Mouse (Mus musculus) heart, adult 2 months (tissue): ENCODE results near the gene AC124502.3. TPM values are rescaled to one million over a fixed set of nuclear protein-coding genes. Genes with fewer than 3 reads are reported as not detected.

ENCODE experiments used
- DNase-seq, 2 experiments: peaks; one replicate each; pipeline ENCODE4 v3.0.0; 2021
- H3K27ac ChIP-seq: fragments of 200-600 bp; 2 replicates; pipeline ENCODE4 v1.8.1; 2022
- H3K27me3 ChIP-seq: fragments of 200-500 bp; 2 replicates; pipeline ENCODE4 v1.6.1; 2012; ENCODE audit warnings: mild to moderate bottlenecking, low read length, inconsistent platforms, mixed read lengths; ENCODE audit not compliant: control insufficient read depth, insufficient read depth
- H3K36me3 ChIP-seq: fragments of 200-500 bp; 2 replicates; pipeline ENCODE4 v1.6.1; 2012; ENCODE audit warnings: low read length, inconsistent platforms; ENCODE audit not compliant: control insufficient read depth, insufficient read depth
- H3K4me1 ChIP-seq: fragments of 200-500 bp; 2 replicates; pipeline ENCODE4 v1.6.1; 2011; ENCODE audit warnings: low read length; ENCODE audit not compliant: control insufficient read depth, insufficient read depth
- H3K4me3 ChIP-seq: fragments of 200-600 bp; 2 replicates; pipeline ENCODE4 v1.8.1; 2022
- H3K79me2 ChIP-seq: fragments of 200-500 bp; replicated peaks from 2 replicates; pipeline ENCODE4 v1.6.1; 2012; ENCODE audit warnings: mild to moderate bottlenecking, inconsistent platforms, low read length, moderate library complexity, mixed read lengths; ENCODE audit not compliant: control insufficient read depth, insufficient read depth
- H3K9ac ChIP-seq: fragments of 200-500 bp; 2 replicates; pipeline ENCODE4 v1.6.1; 2012; ENCODE audit warnings: low read depth, mild to moderate bottlenecking, control low read depth, inconsistent platforms, low read length, mixed read lengths
- CTCF ChIP-seq: fragments of 200-600 bp; IDR thresholded peaks from 2 replicates; pipeline ENCODE4 v1.8.1; 2022; ENCODE audit warnings: antibody characterized with exemption, mild to moderate bottlenecking, moderate library complexity
- EP300 ChIP-seq: fragments of 200-500 bp; IDR thresholded peaks from 2 replicates; pipeline ENCODE4 v1.6.1; 2011; ENCODE audit warnings: low read depth, low read length, control low read depth; ENCODE audit not compliant: insufficient read depth
- POLR2A ChIP-seq: fragments of 200-500 bp; IDR thresholded peaks from 2 replicates; pipeline ENCODE4 v1.6.1; 2011; ENCODE audit warnings: mild to moderate bottlenecking, low read depth, low read length, control low read depth; ENCODE audit not compliant: insufficient read depth
- WGBS: fragments of 180-500 bp; shearing (Covaris S2); methylation state at CpG from one replicate; pipeline ENCODE4 v1.1.7; 2018; 5-methylcytosine and 5-hydroxymethylcytosine counted together
- intact Hi-C: fragments of 180-260 bp; cut with DNase I; formaldehyde crosslinking; loops from one replicate; pipeline ENCODE4 v1.15.1; 2025
- polyA plus RNA-seq: library from polyadenylated mRNA; depleted of rRNA; stranded (reverse); fragments of >200 nt; gene quantifications from 2 replicates; pipeline ENCODE4 v1.2.3, GENCODE M21; 2012; rRNA removed
- total RNA-seq, 2 experiments: library from RNA; stranded (reverse); gene quantifications; 2 replicates each; pipeline ENCODE4 v1.2.3; 2021

AC124502.3 gene
- total and polyA plus RNA-seq, 3 experiments, result 0.08 to 2.3 (median 1.3) TPM

DNA sequence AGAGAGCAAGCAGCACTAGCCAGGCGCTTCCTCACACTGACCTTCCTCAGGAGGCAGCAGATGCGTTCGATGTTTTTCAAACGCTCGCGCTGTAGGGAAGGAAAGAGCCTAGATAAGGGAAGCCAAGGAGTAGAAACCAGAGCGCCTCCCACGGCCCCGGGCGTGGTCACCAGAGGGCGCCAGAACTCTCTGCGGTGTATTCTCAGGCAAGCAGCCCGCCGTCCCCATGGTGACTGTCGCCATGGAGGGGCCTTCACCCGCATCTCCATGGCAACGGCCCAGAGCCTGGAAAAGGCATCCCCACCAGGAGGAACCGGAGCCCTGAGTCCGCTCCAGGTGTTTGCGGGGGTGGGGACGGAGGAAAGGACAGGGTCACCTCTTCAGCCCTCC lies 55.5 kb downstream of the AC124502.3 start:
- H3K4me3 ChIP-seq, result no peak overlapping the region
- intact Hi-C loops, result loop anchor here (1.0 kb wide), 1 partner anchor 45 kb away; no protein-coding TSS in a partner anchor
- WGBS, result 2% methylated on average over 21 of the region's 21 CpGs

DNA sequence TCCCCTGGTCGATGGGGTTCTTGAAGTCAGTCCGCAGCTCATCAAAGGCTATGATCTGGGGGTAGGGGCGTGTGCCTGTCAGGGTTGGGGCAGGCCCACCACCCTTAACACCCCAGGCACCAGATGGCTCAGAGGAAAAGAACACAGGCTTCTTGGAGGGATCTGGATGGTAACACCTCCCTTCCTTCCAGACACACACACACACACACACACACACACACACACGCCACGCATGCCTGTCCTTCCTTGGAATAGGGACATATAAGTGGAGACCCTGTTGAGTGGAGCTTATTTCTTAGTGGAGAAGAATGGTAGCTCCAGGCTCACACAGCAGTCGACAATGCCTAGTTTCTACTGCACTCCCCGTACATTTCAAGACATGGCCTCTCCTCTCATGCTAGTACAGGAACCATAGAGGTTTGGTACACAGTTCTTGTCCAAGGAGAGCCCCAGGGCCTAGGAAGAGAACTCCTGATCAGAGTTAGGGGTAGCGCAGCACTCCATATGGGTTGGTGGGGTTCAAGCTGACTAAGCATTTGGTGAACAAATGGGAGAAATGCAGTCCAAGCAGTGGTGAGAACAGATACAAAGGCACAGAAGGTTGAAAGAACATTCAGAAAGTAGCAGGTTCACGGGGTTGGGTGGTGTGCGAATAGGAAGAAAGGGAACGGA lies 56.2 kb downstream of the AC124502.3 start:
- Histone ChIP-seq H3K36me3 (no peaks in the 10 kb centered on the region), H3K27me3 (no peaks in the 10 kb centered on the region), H3K4me3 (no peak overlapping the region), H3K9ac (no peak overlapping the region), H3K27ac (no peak overlapping the region), H3K79me2 (no peaks in the 10 kb centered on the region), H3K4me1 (peaks cover 2% of the 10 kb centered on the region; the same call in 1 of the 2 replicates)
- intact Hi-C loops, result loop anchor here (1.0 kb wide), 1 partner anchor 44 kb away; no protein-coding TSS in a partner anchor
- 35% methylated on average over 11 of the region's 11 CpGs for WGBS
- DNase-seq, result no peak
- TF ChIP-seq EP300 (no peak), CTCF (no peak), POLR2A (no peak)

More for the DNA sequence above, 55.5 kb downstream of the AC124502.3 start:
- Histone ChIP-seq H3K4me1 (peaks cover 2% of the 10 kb centered on the region; the same call in 1 of the 2 replicates), H3K27ac (no peak overlapping the region), H3K36me3 (no peaks in the 10 kb centered on the region), H3K79me2 (no peaks in the 10 kb centered on the region), H3K27me3 (no peaks in the 10 kb centered on the region), H3K9ac (no peak overlapping the region)
- DNase-seq, result peak; percentile 86 to 91
- TF ChIP-seq POLR2A (0 out of 2 replicates have a peak, but pooled peaks have one; percentile 38), EP300 (0 out of 2 replicates have a peak, but pooled peaks have one; percentile 30), CTCF (peak; percentile 94)

DNA sequence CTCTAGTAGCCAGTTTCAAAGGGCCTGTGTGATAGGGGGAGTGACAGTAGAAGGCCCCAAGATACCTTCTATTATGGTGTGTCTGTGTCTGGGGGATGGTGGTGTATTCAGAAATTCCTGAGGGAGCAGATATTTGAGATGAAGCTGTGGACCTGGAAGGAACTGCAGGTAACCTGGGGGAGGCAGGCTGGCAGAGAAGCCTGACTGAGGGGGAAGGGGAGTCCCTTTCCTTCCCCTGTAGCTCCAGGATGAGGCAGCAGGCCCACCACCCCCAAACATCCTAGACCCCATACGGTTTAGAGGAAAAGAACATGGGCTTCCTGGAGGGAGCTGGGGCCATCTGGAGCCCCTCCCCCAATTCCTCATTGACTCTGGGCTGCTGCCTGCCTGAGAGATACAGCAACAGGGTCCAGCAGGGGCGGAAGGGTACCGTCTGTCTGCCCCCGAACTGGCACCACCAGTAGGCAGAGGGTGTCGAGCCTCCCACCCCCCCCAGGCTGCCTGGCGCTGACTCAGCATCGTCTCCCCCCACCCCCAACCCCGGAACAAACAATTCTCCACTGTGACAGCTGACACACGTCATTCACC lies 57.3 kb downstream of the AC124502.3 start:
- WGBS, result 4% methylated on average over 9 of the region's 9 CpGs
- no peaks in the 10 kb centered on the region for H3K27me3 ChIP-seq
- no peak overlapping the region for H3K9ac ChIP-seq
- no peaks in the 10 kb centered on the region for H3K79me2 ChIP-seq
- intact Hi-C loops, result no loop called here
- H3K27ac ChIP-seq, result no peak overlapping the region
- TF ChIP-seq POLR2A (no peak), EP300 (no peak), CTCF (no peak)
- H3K4me1 ChIP-seq, result peaks cover 2% of the 10 kb centered on the region; the same call in 1 of the 2 replicates
- no peaks in the 10 kb centered on the region for H3K36me3 ChIP-seq
- no peak for DNase-seq
- no peak overlapping the region for H3K4me3 ChIP-seq

DNA sequence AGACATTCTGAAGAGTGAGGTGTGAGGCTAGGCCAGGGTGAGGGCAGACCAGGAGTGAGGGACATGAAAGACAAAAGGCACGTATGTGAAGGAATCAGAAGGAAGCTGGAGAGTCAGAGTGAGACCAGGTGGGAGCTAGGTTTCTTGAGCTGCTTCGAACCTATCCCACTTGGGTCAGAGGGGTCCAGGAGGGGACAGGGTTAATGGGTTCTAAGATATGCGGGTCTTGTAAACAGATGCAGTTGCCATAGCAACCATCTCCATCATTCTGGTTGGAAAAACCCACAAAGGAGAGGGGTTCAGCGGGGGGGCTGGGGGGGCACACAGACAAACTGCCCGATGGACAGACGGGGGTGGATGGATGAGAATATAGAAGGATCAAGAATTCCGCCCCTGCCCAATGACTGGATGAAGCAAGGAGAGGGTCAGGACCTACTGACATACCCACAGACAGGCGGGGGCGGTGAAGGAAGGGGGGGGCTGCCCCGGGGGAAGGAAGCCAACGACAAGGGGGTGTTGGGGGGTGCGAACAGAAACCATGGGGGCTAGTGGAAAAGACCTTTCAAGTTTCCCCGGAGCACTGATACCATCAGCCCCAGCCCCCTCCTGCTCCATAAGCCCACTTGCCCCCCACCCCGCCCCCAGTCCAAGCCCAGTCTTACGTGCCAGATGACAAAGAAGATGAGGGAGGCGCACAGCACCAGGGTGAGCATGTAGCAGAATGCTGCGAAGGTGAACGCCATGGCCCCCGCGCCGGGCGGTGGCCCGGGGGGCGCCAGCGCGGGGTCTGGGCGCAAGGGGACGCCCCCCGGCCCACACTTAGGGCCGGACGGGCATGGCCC lies 59.1 kb downstream of the AC124502.3 start:
- Histone ChIP-seq H3K27ac (no peak overlapping the region), H3K36me3 (no peaks in the 10 kb centered on the region), H3K9ac (peak overlapping the region; percentile 58), H3K4me1 (peaks cover 2% of the 10 kb centered on the region; the same call in 1 of the 2 replicates), H3K79me2 (no peaks in the 10 kb centered on the region), H3K27me3 (no peaks in the 10 kb centered on the region), H3K4me3 (peak overlapping the region; percentile 40)
- intact Hi-C loops, result no loop called here
- WGBS, result 6% methylated on average over 30 of the region's 31 CpGs
- no peak for DNase-seq
- TF ChIP-seq CTCF, result no peak
- TF ChIP-seq POLR2A, result no peak
- no peak for TF ChIP-seq EP300

DNA sequence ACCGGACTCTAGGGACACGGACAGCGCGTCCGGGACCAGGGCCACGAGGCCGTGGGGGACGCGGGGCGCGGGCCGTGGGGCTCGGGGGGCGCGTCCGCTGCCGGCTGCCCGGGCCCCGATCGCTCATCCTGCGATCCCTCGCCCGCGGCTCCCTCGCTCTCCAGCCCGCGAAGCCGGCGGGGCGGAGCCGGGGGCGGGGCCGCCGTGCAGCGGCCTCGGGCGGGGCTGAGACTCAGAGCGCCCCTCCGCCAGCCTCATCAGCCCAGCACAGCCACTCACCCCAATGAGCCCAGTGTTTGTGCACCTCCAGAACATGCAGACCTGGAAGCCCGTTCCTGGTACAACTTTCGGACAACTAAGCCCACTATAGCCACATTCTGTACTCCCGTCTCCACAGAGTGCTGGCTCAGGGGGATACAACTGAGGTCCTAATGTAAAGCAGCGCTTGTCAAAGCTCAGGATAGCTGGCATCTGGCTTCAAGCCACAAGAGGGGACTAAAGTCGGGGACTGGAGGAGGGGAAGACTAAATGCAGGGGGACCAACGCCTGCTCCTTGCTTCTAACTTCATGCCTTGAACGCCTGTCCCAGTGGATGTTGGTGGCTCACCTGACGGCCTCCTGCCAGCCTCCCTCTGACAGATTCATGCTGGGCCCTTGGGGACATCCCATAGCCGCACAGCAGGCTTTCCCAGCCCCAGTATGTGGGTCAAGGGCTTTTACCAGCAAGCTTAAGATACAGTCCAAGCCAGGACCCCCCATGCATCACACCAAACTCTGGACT lies 59.9 kb downstream of the AC124502.3 start, which contains the start of gene Cnih2:
Gene Cnih2, minus strand, starts transcription at position 159 of the 781 bp plus-strand sequence.
- Histone ChIP-seq H3K4me3 (peak within 1 kb of the TSS; percentile 40), H3K4me1 (peaks cover 2% of the 10 kb centered on the region; the same call in 1 of the 2 replicates)
- peak; percentile 72 to 81 for DNase-seq

More for the DNA sequence above, 59.9 kb downstream of the AC124502.3 start, which contains the start of gene Cnih2:
- TF ChIP-seq CTCF (no peak), POLR2A (peak; percentile 32; the same call in 1 of the 2 replicates)
- WGBS, result 5% methylated on average over 46 of the region's 48 CpGs
- no peaks in the 10 kb centered on the region for H3K79me2 ChIP-seq
- H3K27ac ChIP-seq, result no peak within 1 kb of the TSS
- H3K9ac ChIP-seq, result peak within 1 kb of the TSS; percentile 58
- intact Hi-C loops, result no loop called here
- H3K36me3 ChIP-seq, result no peaks in the 10 kb centered on the region
- no peaks in the 10 kb centered on the region for H3K27me3 ChIP-seq

Other genes with a start within 250 kb of the AC124502.3 start
- gene Rbm4, start 245.0 kb upstream of the AC124502.3 start, total RNA-seq, result 10 to 100 TPM; 39.4 to 46.3 TPM
- gene Rbm4, start 245.0 kb upstream of the AC124502.3 start, polyA plus RNA-seq, result 39.2 and 63.1 TPM in 2 replicates
- 10 to 100 TPM in 1 of 2 experiments, 1 to 10 TPM in 1; 8.0 to 16.9 TPM for gene Gm21992, start 227.3 kb upstream of the AC124502.3 start, total RNA-seq
- 9.3 and 18.4 TPM in 2 replicates for gene Gm21992, start 227.3 kb upstream of the AC124502.3 start, polyA plus RNA-seq
- 10 to 100 TPM; 19.5 to 25.4 TPM for gene Rbm14, start 227.3 kb upstream of the AC124502.3 start, total RNA-seq
- gene Rbm14, start 227.3 kb upstream of the AC124502.3 start, polyA plus RNA-seq, result 16.2 and 17.2 TPM in 2 replicates
- gene Ccs, start 199.6 kb upstream of the AC124502.3 start, total RNA-seq, result 10 to 100 TPM; 23.1 to 28.5 TPM
- 26.3 and 27.3 TPM in 2 replicates for gene Ccs, start 199.6 kb upstream of the AC124502.3 start, polyA plus RNA-seq
- gene Ccdc87, start 199.5 kb upstream of the AC124502.3 start, total RNA-seq, result not detected
- 0.16 TPM in 1 of 2 replicates, not detected in the other for gene Ccdc87, start 199.5 kb upstream of the AC124502.3 start, polyA plus RNA-seq
- gene Ctsf, start 183.8 kb upstream of the AC124502.3 start, total RNA-seq, result 10 to 100 TPM; 66.6 to 80.6 TPM
- 80.8 and 80.9 TPM in 2 replicates for gene Ctsf, start 183.8 kb upstream of the AC124502.3 start, polyA plus RNA-seq
- gene Actn3, start 161.0 kb upstream of the AC124502.3 start, total RNA-seq, result under 1 TPM; 0.39 TPM
- gene Actn3, start 161.0 kb upstream of the AC124502.3 start, polyA plus RNA-seq, result 0.57 and 0.76 TPM in 2 replicates
- gene Zdhhc24, start 160.2 kb upstream of the AC124502.3 start, total RNA-seq, result 1 to 10 TPM; 2.3 to 3.0 TPM
- 7.8 and 7.9 TPM in 2 replicates for gene Zdhhc24, start 160.2 kb upstream of the AC124502.3 start, polyA plus RNA-seq
- gene Bbs1, start 132.3 kb upstream of the AC124502.3 start, total RNA-seq, result 1 to 10 TPM; 3.5 to 4.5 TPM
- 2.3 and 3.9 TPM in 2 replicates for gene Bbs1, start 132.3 kb upstream of the AC124502.3 start, polyA plus RNA-seq
- gene Dpp3, start 110.6 kb upstream of the AC124502.3 start, total RNA-seq, result 10 to 100 TPM; 12.7 to 16.3 TPM
- 36.1 and 41.0 TPM in 2 replicates for gene Dpp3, start 110.6 kb upstream of the AC124502.3 start, polyA plus RNA-seq
- 1 to 10 TPM; 2.4 to 2.5 TPM for gene Peli3, start 95.8 kb upstream of the AC124502.3 start, total RNA-seq
- gene Peli3, start 95.8 kb upstream of the AC124502.3 start, polyA plus RNA-seq, result 1.9 and 2.5 TPM in 2 replicates
- gene Mrpl11, start 76.7 kb upstream of the AC124502.3 start, total RNA-seq, result 10 to 100 TPM; 61.0 to 67.4 TPM
- 45.2 and 48.5 TPM in 2 replicates for gene Mrpl11, start 76.7 kb upstream of the AC124502.3 start, polyA plus RNA-seq
- gene Npas4, start 48.6 kb upstream of the AC124502.3 start, total RNA-seq, result not detected
- 0.41 and 0.62 TPM in 2 replicates for gene Npas4, start 48.6 kb upstream of the AC124502.3 start, polyA plus RNA-seq
- gene Slc29a2, start 15.0 kb upstream of the AC124502.3 start, total RNA-seq, result 10 to 100 TPM; 10.8 to 11.4 TPM
- gene Slc29a2, start 15.0 kb upstream of the AC124502.3 start, polyA plus RNA-seq, result 35.7 and 42.8 TPM in 2 replicates
- 10 to 100 TPM; 43.2 to 43.8 TPM for gene B4gat1, start 65 bp upstream of the AC124502.3 start, total RNA-seq
- 43.2 and 48.8 TPM in 2 replicates for gene B4gat1, start 65 bp upstream of the AC124502.3 start, polyA plus RNA-seq
- gene Brms1, start 2.5 kb downstream of the AC124502.3 start, total RNA-seq, result 10 to 100 TPM; 14.3 to 16.9 TPM
- 17.0 and 18.1 TPM in 2 replicates for gene Brms1, start 2.5 kb downstream of the AC124502.3 start, polyA plus RNA-seq
- gene Rin1, start 11.6 kb downstream of the AC124502.3 start, total RNA-seq, result 1 to 10 TPM; 1.2 to 1.8 TPM
- 2.1 and 3.0 TPM in 2 replicates for gene Rin1, start 11.6 kb downstream of the AC124502.3 start, polyA plus RNA-seq
- 10 to 100 TPM in 1 of 2 experiments, 1 to 10 TPM in 1; 9.3 to 12.2 TPM for gene Cd248, start 29.2 kb downstream of the AC124502.3 start, total RNA-seq
- gene Cd248, start 29.2 kb downstream of the AC124502.3 start, polyA plus RNA-seq, result 18.1 and 20.0 TPM in 2 replicates
- 1 to 10 TPM; 2.6 to 2.8 TPM for gene Tmem151a, start 46.6 kb downstream of the AC124502.3 start, total RNA-seq
- gene Tmem151a, start 46.6 kb downstream of the AC124502.3 start, polyA plus RNA-seq, result 1.9 and 3.3 TPM in 2 replicates
- gene Yif1a, start 49.6 kb downstream of the AC124502.3 start, total RNA-seq, result 100 to 1,000 TPM in 1 of 2 experiments, 10 to 100 TPM in 1; 90.8 to 108 TPM
- gene Yif1a, start 49.6 kb downstream of the AC124502.3 start, polyA plus RNA-seq, result 242 and 247 TPM in 2 replicates
- gene Cnih2, start 59.6 kb downstream of the AC124502.3 start, total RNA-seq, result not detected
- 0.53 and 0.70 TPM in 2 replicates for gene Cnih2, start 59.6 kb downstream of the AC124502.3 start, polyA plus RNA-seq
- 100 to 1,000 TPM; 173 to 195 TPM for gene Rab1b, start 68.2 kb downstream of the AC124502.3 start, total RNA-seq
- 221 and 231 TPM in 2 replicates for gene Rab1b, start 68.2 kb downstream of the AC124502.3 start, polyA plus RNA-seq
- 10 to 100 TPM; 49.0 to 50.6 TPM for gene Klc2, start 79.7 kb downstream of the AC124502.3 start, total RNA-seq
- 56.7 and 57.4 TPM in 2 replicates for gene Klc2, start 79.7 kb downstream of the AC124502.3 start, polyA plus RNA-seq
- 10 to 100 TPM; 20.8 to 21.6 TPM for gene Pacs1, start 234.2 kb downstream of the AC124502.3 start, total RNA-seq
- 25.7 and 28.5 TPM in 2 replicates for gene Pacs1, start 234.2 kb downstream of the AC124502.3 start, polyA plus RNA-seq